Mouse (Mus musculus) heart, adult 2 months (tissue): Measurements from ENCODE around the gene Btbd9. TPM values are rescaled to one million over a fixed set of nuclear protein-coding genes. Genes with fewer than 3 reads are reported as not detected.

Experiments
- DNase-seq, 2 experiments: peaks; one replicate each; pipeline ENCODE4 v3.0.0; 2021
- H3K27ac ChIP-seq: fragments of 200-600 bp; 2 replicates; pipeline ENCODE4 v1.8.1; 2022
- H3K27me3 ChIP-seq: fragments of 200-500 bp; 2 replicates; pipeline ENCODE4 v1.6.1; 2012; ENCODE audit warnings: mild to moderate bottlenecking, low read length, inconsistent platforms, mixed read lengths; ENCODE audit not compliant: control insufficient read depth, insufficient read depth
- H3K36me3 ChIP-seq: fragments of 200-500 bp; 2 replicates; pipeline ENCODE4 v1.6.1; 2012; ENCODE audit warnings: low read length, inconsistent platforms; ENCODE audit not compliant: control insufficient read depth, insufficient read depth
- H3K4me1 ChIP-seq: fragments of 200-500 bp; 2 replicates; pipeline ENCODE4 v1.6.1; 2011; ENCODE audit warnings: low read length; ENCODE audit not compliant: control insufficient read depth, insufficient read depth
- H3K4me3 ChIP-seq: fragments of 200-600 bp; 2 replicates; pipeline ENCODE4 v1.8.1; 2022
- H3K79me2 ChIP-seq: fragments of 200-500 bp; replicated peaks from 2 replicates; pipeline ENCODE4 v1.6.1; 2012; ENCODE audit warnings: mild to moderate bottlenecking, inconsistent platforms, low read length, moderate library complexity, mixed read lengths; ENCODE audit not compliant: control insufficient read depth, insufficient read depth
- H3K9ac ChIP-seq: fragments of 200-500 bp; 2 replicates; pipeline ENCODE4 v1.6.1; 2012; ENCODE audit warnings: low read depth, mild to moderate bottlenecking, control low read depth, inconsistent platforms, low read length, mixed read lengths
- CTCF ChIP-seq: fragments of 200-600 bp; IDR thresholded peaks from 2 replicates; pipeline ENCODE4 v1.8.1; 2022; ENCODE audit warnings: antibody characterized with exemption, mild to moderate bottlenecking, moderate library complexity
- EP300 ChIP-seq: fragments of 200-500 bp; IDR thresholded peaks from 2 replicates; pipeline ENCODE4 v1.6.1; 2011; ENCODE audit warnings: low read depth, low read length, control low read depth; ENCODE audit not compliant: insufficient read depth
- POLR2A ChIP-seq: fragments of 200-500 bp; IDR thresholded peaks from 2 replicates; pipeline ENCODE4 v1.6.1; 2011; ENCODE audit warnings: mild to moderate bottlenecking, low read depth, low read length, control low read depth; ENCODE audit not compliant: insufficient read depth
- WGBS: fragments of 180-500 bp; shearing (Covaris S2); methylation state at CpG from one replicate; pipeline ENCODE4 v1.1.7; 2018; 5-methylcytosine and 5-hydroxymethylcytosine counted together
- intact Hi-C: fragments of 180-260 bp; cut with DNase I; formaldehyde crosslinking; loops from one replicate; pipeline ENCODE4 v1.15.1; 2025
- polyA plus RNA-seq: library from polyadenylated mRNA; depleted of rRNA; stranded (reverse); fragments of >200 nt; gene quantifications from 2 replicates; pipeline ENCODE4 v1.2.3, GENCODE M21; 2012
- total RNA-seq, 2 experiments: library from RNA; stranded (reverse); gene quantifications; 2 replicates each; pipeline ENCODE4 v1.2.3; 2021

Btbd9 gene
- total and polyA plus RNA-seq, 3 experiments = 8.1 to 22.0 (median 20.9) TPM

DNA sequence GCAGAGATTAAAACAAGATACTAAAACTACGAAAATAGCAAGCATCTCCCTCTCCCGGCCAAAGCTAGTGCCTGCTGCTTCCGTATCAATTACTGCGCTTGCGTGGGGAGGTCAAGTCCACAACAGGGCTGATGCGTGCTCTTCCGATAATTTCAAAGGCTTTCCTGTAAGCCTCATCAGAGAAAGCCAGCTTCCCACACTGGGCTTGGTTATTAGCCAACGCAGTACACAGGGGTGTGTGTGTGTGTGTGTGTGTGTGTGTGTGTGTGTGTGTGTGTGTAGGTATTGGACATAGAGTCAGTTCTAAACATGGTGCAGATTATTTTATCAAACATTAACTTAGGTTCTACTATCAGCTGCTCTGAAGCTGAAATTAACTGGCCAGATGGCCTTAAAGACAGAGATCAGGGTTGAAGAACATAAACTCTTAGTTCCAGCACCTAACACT is 30.4 kb upstream of the Btbd9 start:
- no peak for TF ChIP-seq POLR2A
- TF ChIP-seq CTCF = peak; percentile 37
- Histone ChIP-seq H3K4me1 (peaks cover 2% of the 10 kb centered on the region; the same call in 1 of the 2 replicates), H3K27ac (no peak overlapping the region), H3K79me2 (peaks cover 10% of the 10 kb centered on the region; the same call in 1 of the 2 replicates), H3K9ac (no peak overlapping the region), H3K36me3 (peaks cover 3% of the 10 kb centered on the region; the same call in 1 of the 2 replicates), H3K4me3 (no peak overlapping the region), H3K27me3 (no peaks in the 10 kb centered on the region)
- WGBS = 78% methylated on average over 8 of the region's 8 CpGs
- intact Hi-C loops = no loop called here
- DNase-seq = no peak

DNA sequence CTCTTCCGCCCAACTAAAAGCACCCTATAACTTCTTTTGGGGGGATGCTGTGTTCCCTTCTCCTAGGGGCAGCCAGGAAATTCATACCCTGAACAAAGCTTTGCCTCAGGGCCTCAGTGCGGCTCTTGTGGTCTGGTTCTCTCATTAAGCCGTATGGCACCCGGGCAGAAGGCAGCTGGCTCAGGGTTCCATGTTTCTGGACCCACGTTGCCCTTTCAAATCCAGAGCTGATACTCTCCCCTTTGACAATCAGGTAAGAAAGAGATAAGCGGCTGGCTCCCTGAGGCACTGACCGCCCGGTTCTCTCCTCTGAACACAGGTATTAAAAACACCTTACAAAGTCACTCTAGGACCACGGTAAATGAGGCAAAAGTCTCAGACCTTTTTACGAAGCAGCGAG is 29.9 kb upstream of the Btbd9 start:
- H3K36me3 ChIP-seq = peaks cover 2% of the 10 kb centered on the region; the same call in 1 of the 2 replicates
- TF ChIP-seq EP300 = no peak
- no peak for TF ChIP-seq POLR2A
- no peak for TF ChIP-seq CTCF
- no peak overlapping the region for H3K4me3 ChIP-seq
- H3K9ac ChIP-seq = no peak overlapping the region
- H3K4me1 ChIP-seq = no peaks in the 10 kb centered on the region; the same call in 1 of the 2 replicates
- no peak overlapping the region for H3K27ac ChIP-seq
- peak in 1 of 2 experiments; percentile 20 for DNase-seq
- no peaks in the 10 kb centered on the region for H3K27me3 ChIP-seq
- intact Hi-C loops = no loop called here
- peaks cover 8% of the 10 kb centered on the region; the same call in 1 of the 2 replicates for H3K79me2 ChIP-seq
- 88% methylated on average over 11 of the region's 11 CpGs for WGBS

DNA sequence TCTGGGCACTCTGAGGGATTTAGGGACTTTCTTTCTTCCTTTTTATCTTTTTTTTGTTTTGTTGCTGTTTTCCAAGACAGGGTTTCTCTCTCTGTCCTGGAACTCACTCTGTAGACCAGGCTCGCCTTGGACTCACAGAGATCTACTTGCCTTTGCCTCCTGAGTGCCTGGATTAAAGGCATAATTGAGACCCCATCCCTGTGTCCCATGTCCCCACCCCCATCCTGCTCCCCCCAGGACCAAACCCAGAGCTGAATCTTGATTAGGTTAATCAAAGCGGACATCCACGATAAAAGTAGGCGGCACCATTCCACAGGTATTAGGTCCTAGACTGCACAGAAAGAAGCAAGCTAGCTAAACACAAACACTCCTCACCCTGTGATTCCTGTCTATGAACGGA is 28.7 kb upstream of the Btbd9 start:
- TF ChIP-seq EP300 (no peak), POLR2A (no peak), CTCF (no peak)
- Histone ChIP-seq H3K27ac (no peak overlapping the region), H3K4me1 (no peaks in the 10 kb centered on the region; the same call in 1 of the 2 replicates), H3K27me3 (no peaks in the 10 kb centered on the region), H3K4me3 (no peak overlapping the region), H3K9ac (no peak overlapping the region), H3K79me2 (peaks cover 8% of the 10 kb centered on the region; the same call in 1 of the 2 replicates), H3K36me3 (no peaks in the 10 kb centered on the region)
- intact Hi-C loops = no loop called here
- 93% methylated on average over 5 of the region's 5 CpGs for WGBS
- peak in 1 of 2 experiments; percentile 10 for DNase-seq

DNA sequence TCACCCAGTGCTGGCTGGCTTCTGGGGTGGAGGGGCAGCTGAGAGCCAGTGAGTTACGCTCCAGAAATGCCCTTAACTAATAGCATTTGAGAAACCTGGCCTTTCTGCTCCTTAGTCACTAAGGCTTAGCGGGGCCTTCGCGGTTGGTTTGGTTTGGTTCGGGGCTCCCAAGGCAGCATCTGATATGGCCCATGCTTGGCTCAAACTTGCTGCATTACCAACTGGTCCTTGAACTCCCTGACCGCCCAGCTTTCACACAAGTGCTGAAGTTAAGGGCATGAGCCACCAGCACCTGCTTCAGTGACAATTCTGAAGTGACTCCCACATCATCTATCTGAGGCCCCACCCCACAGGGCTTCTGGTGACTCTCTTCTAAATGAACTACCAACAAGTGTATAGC is 28.0 kb upstream of the Btbd9 start:
- no peak overlapping the region for H3K27ac ChIP-seq
- no peak overlapping the region for H3K4me3 ChIP-seq
- no peaks in the 10 kb centered on the region; the same call in 1 of the 2 replicates for H3K4me1 ChIP-seq
- TF ChIP-seq POLR2A (no peak), EP300 (no peak), CTCF (no peak)
- WGBS = 93% methylated on average over 6 of the region's 6 CpGs
- no peaks in the 10 kb centered on the region for H3K36me3 ChIP-seq
- no peak for DNase-seq
- intact Hi-C loops = no loop called here
- H3K9ac ChIP-seq = no peak overlapping the region
- peaks cover 5% of the 10 kb centered on the region; the same call in 1 of the 2 replicates for H3K79me2 ChIP-seq
- H3K27me3 ChIP-seq = no peaks in the 10 kb centered on the region

- TF ChIP-seq CTCF (0 out of 2 replicates have a peak, but pooled peaks have one; percentile 8), POLR2A (no peak), EP300 (no peak)
- H3K4me1 ChIP-seq = no peaks in the 10 kb centered on the region; the same call in 1 of the 2 replicates
- no peaks in the 10 kb centered on the region for H3K79me2 ChIP-seq
- no peaks in the 10 kb centered on the region for H3K36me3 ChIP-seq
- no peaks in the 10 kb centered on the region for H3K27me3 ChIP-seq
- H3K9ac ChIP-seq = no peak overlapping the region
- peak in 1 of 2 experiments; percentile 22 for DNase-seq
- no peak overlapping the region for H3K27ac ChIP-seq
- intact Hi-C loops = no loop called here
- 81% methylated on average over 14 of the region's 14 CpGs for WGBS
- no peak overlapping the region for H3K4me3 ChIP-seq
Observed at GRCm38 (mm10) chr17:30602175-30602574, 25.9 kb upstream of the Btbd9 start.

DNA sequence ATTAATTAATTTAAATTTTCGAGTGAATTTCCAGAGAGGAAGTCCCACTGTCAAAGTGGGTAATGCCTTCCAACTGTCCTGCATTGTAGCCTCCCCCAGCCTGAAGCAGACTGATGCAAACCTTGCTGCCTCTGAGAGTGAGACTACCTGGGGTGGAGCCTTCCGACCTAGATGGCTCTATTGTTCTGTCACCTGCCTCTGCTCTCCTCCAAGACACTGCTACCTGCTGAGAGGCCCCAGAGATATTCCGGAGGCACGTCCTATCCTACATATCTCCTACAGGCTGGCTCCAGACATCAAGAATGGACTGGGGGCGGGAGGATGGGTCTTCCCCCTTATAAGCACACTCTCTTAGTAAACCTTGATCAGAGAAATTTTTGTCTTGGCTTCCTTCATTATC is 22.0 kb upstream of the Btbd9 start:
- Histone ChIP-seq H3K36me3 (no peaks in the 10 kb centered on the region; the same call in 1 of the 2 replicates), H3K4me1 (no peaks in the 10 kb centered on the region; the same call in 1 of the 2 replicates), H3K9ac (no peak overlapping the region), H3K27ac (no peak overlapping the region), H3K27me3 (no peaks in the 10 kb centered on the region), H3K4me3 (no peak overlapping the region), H3K79me2 (no peaks in the 10 kb centered on the region)
- 89% methylated on average over 5 of the region's 5 CpGs for WGBS
- intact Hi-C loops = no loop called here
- DNase-seq = no peak
- TF ChIP-seq CTCF = no peak
- TF ChIP-seq POLR2A = no peak
- no peak for TF ChIP-seq EP300
